27 mouse cellular contexts compared by ENCODE assay signal in the genomic region with DNA sequence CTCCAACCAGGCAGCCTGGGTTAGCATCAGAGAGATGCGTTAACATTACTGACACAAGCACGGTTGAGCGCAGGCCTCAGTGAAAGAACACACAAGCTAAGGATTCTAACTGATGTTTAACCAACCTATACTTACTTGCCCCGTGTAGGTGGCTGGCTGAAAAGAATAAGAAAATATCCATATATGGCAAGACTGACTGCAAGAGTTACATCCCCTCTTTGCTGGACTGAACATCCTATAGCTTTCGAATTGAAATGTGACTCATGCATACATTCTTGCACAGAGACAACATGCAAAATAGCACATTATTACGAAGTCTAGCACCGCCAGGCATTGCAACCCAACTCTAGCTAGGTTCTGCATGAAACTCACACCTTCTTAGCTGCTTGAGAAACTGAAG.
DNase-seq lines count a peak whose midpoint lies in the region; TF ChIP-seq lines count a peak whose summit lies in the region.
"Had no signal": no experiment of that assay in that cellular context is flagged by ENCODE, and none has a peak within 500 bp of the region (broad histone marks: within the 10 kb centered on the region; RNA-seq: fewer than 3 reads in every experiment).

No protein-coding gene starts in this region.

- no peaks in the 10 kb centered on the region for H3K36me3 ChIP-seq in macrophage (ENCODE audit: inconsistent target)
- H3K36me3 ChIP-seq: embryonic facial prominence, embryonic 12.5 days; forebrain, embryonic 10.5 days; forebrain, embryonic 15.5 days; hindbrain, embryonic 12.5 days; midbrain, embryonic 13.5 days had no signal

- no peaks in the 10 kb centered on the region; the same call in 1 of the 2 replicates for H3K79me2 ChIP-seq in macrophage (ENCODE audit: inconsistent target)

- H3K27ac ChIP-seq in gastrocnemius, adult 2 months: peak overlapping the region; percentile 88
- peak overlapping the region; percentile 65; the same call in 1 of the 2 replicates for H3K27ac ChIP-seq in macrophage
- H3K27ac ChIP-seq: embryonic facial prominence, embryonic 12.5 days; forebrain, embryonic 10.5 days; forebrain, embryonic 15.5 days; hindbrain, embryonic 12.5 days; hindbrain, postnatal 0 days; liver, embryonic 14.5 days; midbrain, embryonic 13.5 days had no signal

- WGBS in macrophage (ENCODE audit: missing documents): 81% methylated on average over 7 of the region's 7 CpGs

- no peak overlapping the region for H3K4me3 ChIP-seq in gastrocnemius, adult 2 months
- H3K4me3 ChIP-seq in macrophage (ENCODE audit: inconsistent target): no peak overlapping the region
- H3K4me3 ChIP-seq: embryonic facial prominence, embryonic 12.5 days; forebrain, embryonic 10.5 days; forebrain, embryonic 15.5 days; hindbrain, embryonic 12.5 days; kidney, embryonic 15.5 days; midbrain, embryonic 13.5 days had no signal

- intact Hi-C loops in gastrocnemius, adult 2 months (cut with DNase I): loop anchor here (2.0 to 5.0 kb wide), 2 partner anchors 41 to 90 kb away; no protein-coding TSS in a partner anchor

- TF ChIP-seq CTCF in gastrocnemius, adult 2 months (IDR thresholded peaks at IDR 0.05): no peak

- no peak for DNase-seq in gastrocnemius, adult 2 months
- no peak for DNase-seq in gastrocnemius, postnatal 25 days
- DNase-seq in CD4-positive, CD25-positive, alpha-beta regulatory T cell, adult 2 months (ENCODE audit: low read depth, low spot score): peak; percentile 41
- peak; percentile 30 for DNase-seq in brain, adult 2 months (ENCODE audit: low read depth, low spot score)
- no peak for DNase-seq in right cerebral cortex, adult 18-20 months
- DNase-seq in cerebellum, adult 11-12 months: no peak
- DNase-seq in cerebellum, adult 9-11 months: no peak
- DNase-seq: adrenal gland, postnatal 25 days; cerebellum, adult 2 months; cerebellum, postnatal 36 days; heart, postnatal 36 days; kidney, adult 18-20 months; kidney, postnatal 25 days; liver; lung, adult 2 months; lung, postnatal 10 days; right cerebral cortex, postnatal 4 days; thymus, postnatal 14 days had no signal

Comparison
In these comparisons a context has a peak if more than half of its experiments do, and no peak if none do; other contexts are left out.
1. DNase-seq: peak in CD4-positive, CD25-positive, alpha-beta regulatory T cell, adult 2 months (single experiment) and brain, adult 2 months (single experiment); none in gastrocnemius, adult 2 months (single experiment), gastrocnemius, postnatal 25 days (single experiment), right cerebral cortex, adult 18-20 months (single experiment), cerebellum, adult 11-12 months (single experiment) and cerebellum, adult 9-11 months (single experiment).